Mouse (Mus musculus) testis, adult 2 months (tissue): ENCODE results near the gene Smok2a.
"Not testable (repeated sequence)": the region's sequence is repeated elsewhere in the genome, so short reads cannot be mapped to it uniquely, and the experiment has no call there.

Source experiments
- CTCF ChIP-seq: fragments of 200-500 bp; IDR thresholded peaks from 2 replicates; pipeline ENCODE4 v1.5.1; 2012; ENCODE audit warnings: low read depth, mild to moderate bottlenecking, inconsistent platforms, low read length, moderate library complexity; ENCODE audit not compliant: control insufficient read depth, insufficient read depth, insufficient replicate concordance
- POLR2A ChIP-seq: fragments of 200-500 bp; IDR thresholded peaks from 2 replicates; pipeline ENCODE4 v1.6.1; 2012; ENCODE audit warnings: low read depth, mild to moderate bottlenecking, inconsistent platforms, low read length, moderate library complexity; ENCODE audit not compliant: control insufficient read depth

GRCm38 (mm10) chr17:13179021-13179420, 42.0 kb upstream of the Smok2a start:
- not testable (repeated sequence) for TF ChIP-seq POLR2A, CTCF
